Mouse (Mus musculus): ENCODE measurements around the gene Gm43552. TPM values are rescaled to one million over a fixed set of nuclear protein-coding genes. Genes with fewer than 3 reads are reported as not detected.

Gene Gm43552
- polyA plus RNA-seq, 2 experiments = not detected

DNA sequence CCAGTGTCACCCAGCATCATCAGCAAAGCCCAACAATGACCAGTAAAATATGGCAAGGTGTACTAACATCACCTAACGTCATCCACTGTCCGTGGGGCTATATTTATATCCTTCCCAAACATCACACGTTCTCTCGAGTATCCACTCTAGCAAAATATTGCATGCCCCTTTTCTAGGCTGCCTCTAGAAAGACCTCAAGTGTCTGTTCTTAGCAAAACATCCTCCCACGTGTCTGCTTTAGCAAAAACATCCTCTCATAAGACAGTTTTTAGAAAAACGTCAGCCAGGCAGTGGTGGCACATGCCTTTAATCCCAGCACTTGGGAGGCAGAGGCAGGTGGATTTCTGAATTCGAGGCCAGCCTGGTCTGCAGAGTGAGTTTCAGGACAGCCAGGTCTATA lies 7.6 kb upstream of the Gm43552 start:
- no peaks in the 10 kb centered on the region for H3K9me3 ChIP-seq (ENCODE audit: control insufficient read depth, low read length)
- no peak overlapping the region for H3K4me2 ChIP-seq (ENCODE audit: low read depth)
- no peaks in the 10 kb centered on the region for H3K4me1 ChIP-seq (replicated peaks; ENCODE audit: control insufficient read depth in 2 of 2, insufficient read depth in 2 of 2, low read length in 1 of 2)
- H3K4me3 ChIP-seq (ENCODE audit: insufficient read depth in 1 of 2, low read depth in 2 of 2, low read length in 2 of 2) = no peak overlapping the region
- no peak overlapping the region for H3K9ac ChIP-seq (replicated peaks)
- H3K27ac ChIP-seq = no peak overlapping the region
- H3K36me3 ChIP-seq (replicated peaks; ENCODE audit: control insufficient read depth, insufficient read depth, low read depth) = no peaks in the 10 kb centered on the region
- ATAC-seq (ENCODE audit: insufficient read depth) (no peak), DNase-seq (ENCODE audit: low read depth in 3 of 3, low spot score in 3 of 3) (no peak)
- WGBS (ENCODE audit: insufficient replicate concordance) = 63% methylated on average over 7 of the region's 7 CpGs
- TF ChIP-seq EP300 (IDR thresholded peaks at IDR 0.05; ENCODE audit: low read depth) = no peak
- TF ChIP-seq CTCF (IDR thresholded peaks at IDR 0.05; ENCODE audit: low read depth) = no peak
- no peaks in the 10 kb centered on the region for H3K27me3 ChIP-seq (ENCODE audit: control insufficient read depth, insufficient read depth, low read length)

GRCm38 (mm10) chr5:65491767-65492715 lies 592 bp downstream of the Gm43552 start:
- ATAC-seq (ENCODE audit: insufficient read depth) (peak; percentile 84), DNase-seq (ENCODE audit: low read depth in 3 of 3, low spot score in 3 of 3) (peak in 2 of 3 experiments; percentile 49 to 66)
- Histone ChIP-seq H3K27ac (peak overlapping the region; percentile 51), H3K9ac (replicated peaks) (peak overlapping the region; percentile 75), H3K36me3 (replicated peaks; ENCODE audit: control insufficient read depth, insufficient read depth, low read depth) (no peaks in the 10 kb centered on the region), H3K4me1 (replicated peaks; ENCODE audit: control insufficient read depth in 2 of 2, insufficient read depth in 2 of 2, low read length in 1 of 2) (peaks cover 3 to 13% of the 10 kb centered on the region in 2 experiments; a peak in 2 of 4 replicates), H3K27me3 (ENCODE audit: control insufficient read depth, insufficient read depth, low read length) (no peaks in the 10 kb centered on the region), H3K4me2 (ENCODE audit: low read depth) (peak overlapping the region; percentile 82), H3K4me3 (ENCODE audit: insufficient read depth in 1 of 2, low read depth in 2 of 2, low read length in 2 of 2) (peak overlapping the region; percentile 80 to 90), H3K9me3 (ENCODE audit: control insufficient read depth, low read length) (no peaks in the 10 kb centered on the region)
- peak; percentile 58 for TF ChIP-seq CTCF (IDR thresholded peaks at IDR 0.05; ENCODE audit: low read depth)
- no peak for TF ChIP-seq EP300 (IDR thresholded peaks at IDR 0.05; ENCODE audit: low read depth)
- WGBS (ENCODE audit: insufficient replicate concordance) = 2% methylated on average over 57 of the region's 57 CpGs

DNA sequence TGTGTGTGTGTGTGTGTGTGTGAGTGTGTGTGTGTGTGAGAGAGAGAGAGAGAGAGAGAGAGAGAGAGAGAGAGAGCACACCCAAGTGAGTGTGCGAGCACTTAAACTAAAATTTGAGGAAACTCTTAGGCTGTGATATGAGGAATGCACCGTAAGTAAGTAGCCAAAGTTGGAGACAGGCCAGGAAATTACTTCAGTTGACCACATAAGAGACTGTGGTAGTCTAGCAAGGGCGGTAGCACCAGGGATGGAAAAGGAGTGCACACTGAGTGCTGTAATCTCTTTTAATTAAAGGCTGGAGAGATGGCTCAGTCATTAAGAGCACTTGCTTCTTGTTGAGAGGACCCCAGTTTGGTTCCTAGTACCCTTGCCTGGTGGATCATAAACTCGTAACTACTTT lies 2.8 kb downstream of the Gm43552 start:
- Histone ChIP-seq H3K27ac (no peak overlapping the region), H3K4me3 (ENCODE audit: insufficient read depth in 1 of 2, low read depth in 2 of 2, low read length in 2 of 2) (no peak overlapping the region), H3K4me2 (ENCODE audit: low read depth) (no peak overlapping the region), H3K9ac (replicated peaks) (no peak overlapping the region), H3K4me1 (replicated peaks; ENCODE audit: control insufficient read depth in 2 of 2, insufficient read depth in 2 of 2, low read length in 1 of 2) (peaks cover 3 to 17% of the 10 kb centered on the region in 2 experiments; a peak in 2 of 4 replicates), H3K9me3 (ENCODE audit: control insufficient read depth, low read length) (no peaks in the 10 kb centered on the region), H3K27me3 (ENCODE audit: control insufficient read depth, insufficient read depth, low read length) (no peaks in the 10 kb centered on the region), H3K36me3 (replicated peaks; ENCODE audit: control insufficient read depth, insufficient read depth, low read depth) (no peaks in the 10 kb centered on the region)
- WGBS (ENCODE audit: insufficient replicate concordance) = 65% methylated on average over 4 of the region's 4 CpGs
- DNase-seq (ENCODE audit: low read depth in 3 of 3, low spot score in 3 of 3) = no peak
- TF ChIP-seq CTCF (IDR thresholded peaks at IDR 0.05; ENCODE audit: low read depth) (no peak), EP300 (IDR thresholded peaks at IDR 0.05; ENCODE audit: low read depth) (no peak)
- no peak for ATAC-seq (ENCODE audit: insufficient read depth)

DNA sequence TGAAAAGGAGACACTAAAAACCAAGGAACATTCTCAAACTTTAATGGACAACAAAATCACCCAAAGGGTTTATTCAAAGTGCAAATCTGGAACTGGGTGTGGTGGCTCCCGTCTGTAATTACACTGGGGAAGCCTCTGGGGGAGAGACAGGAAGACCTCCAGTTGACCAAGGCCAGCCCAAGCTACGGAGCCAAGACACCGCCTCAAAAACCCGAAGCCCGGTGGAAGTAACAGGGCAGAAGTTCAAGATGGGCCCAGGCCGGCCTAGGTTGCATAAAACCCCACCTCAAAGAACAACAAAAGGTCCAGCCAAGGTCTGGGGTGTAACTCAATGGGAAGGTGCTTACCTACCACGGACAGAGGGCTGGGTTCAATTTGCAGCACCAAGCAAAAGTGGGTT lies 3.9 kb downstream of the Gm43552 start:
- Histone ChIP-seq H3K4me3 (ENCODE audit: insufficient read depth in 1 of 2, low read depth in 2 of 2, low read length in 2 of 2) (no peak overlapping the region), H3K9me3 (ENCODE audit: control insufficient read depth, low read length) (no peaks in the 10 kb centered on the region), H3K4me2 (ENCODE audit: low read depth) (no peak overlapping the region), H3K9ac (replicated peaks) (no peak overlapping the region), H3K27ac (no peak overlapping the region), H3K4me1 (replicated peaks; ENCODE audit: control insufficient read depth in 2 of 2, insufficient read depth in 2 of 2, low read length in 1 of 2) (peaks cover 3 to 19% of the 10 kb centered on the region in 2 experiments; a peak in 2 of 4 replicates), H3K27me3 (ENCODE audit: control insufficient read depth, insufficient read depth, low read length) (no peaks in the 10 kb centered on the region), H3K36me3 (replicated peaks; ENCODE audit: control insufficient read depth, insufficient read depth, low read depth) (no peaks in the 10 kb centered on the region)
- DNase-seq (ENCODE audit: low read depth in 3 of 3, low spot score in 3 of 3) = no peak
- WGBS (ENCODE audit: insufficient replicate concordance) = 61% methylated on average over 7 of the region's 7 CpGs
- ATAC-seq (ENCODE audit: insufficient read depth) = no peak
- no peak for TF ChIP-seq CTCF (IDR thresholded peaks at IDR 0.05; ENCODE audit: low read depth)
- no peak for TF ChIP-seq EP300 (IDR thresholded peaks at IDR 0.05; ENCODE audit: low read depth)

DNA sequence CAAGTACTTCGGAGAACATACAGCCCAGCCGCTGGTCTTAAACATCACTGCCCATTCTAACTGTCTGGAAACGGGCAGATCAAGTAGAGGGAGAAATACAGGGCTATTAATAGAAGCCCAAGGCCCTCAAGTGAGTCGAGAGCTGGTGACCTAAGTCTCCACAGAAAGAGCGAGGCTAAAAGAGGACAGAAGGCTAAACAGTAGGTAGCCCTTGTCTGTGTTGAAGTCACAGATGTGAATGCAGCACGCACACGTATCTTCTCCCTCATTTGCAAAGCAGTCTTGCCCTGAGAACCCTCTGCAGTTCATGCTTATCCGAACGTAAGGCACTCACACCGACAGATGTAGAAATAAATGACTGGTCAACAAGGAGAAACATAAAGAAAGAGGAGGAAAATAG lies 5.3 kb downstream of the Gm43552 start:
- TF ChIP-seq EP300 (IDR thresholded peaks at IDR 0.05; ENCODE audit: low read depth) (no peak), CTCF (IDR thresholded peaks at IDR 0.05; ENCODE audit: low read depth) (no peak)
- WGBS (ENCODE audit: insufficient replicate concordance) = 65% methylated on average over 10 of the region's 10 CpGs
- Histone ChIP-seq H3K4me1 (replicated peaks; ENCODE audit: control insufficient read depth in 2 of 2, insufficient read depth in 2 of 2, low read length in 1 of 2) (peaks cover 0 to 13% of the 10 kb centered on the region in 2 experiments; a peak in 2 of 4 replicates), H3K27ac (no peak overlapping the region), H3K4me3 (ENCODE audit: insufficient read depth in 1 of 2, low read depth in 2 of 2, low read length in 2 of 2) (no peak overlapping the region), H3K4me2 (ENCODE audit: low read depth) (no peak overlapping the region), H3K36me3 (replicated peaks; ENCODE audit: control insufficient read depth, insufficient read depth, low read depth) (no peaks in the 10 kb centered on the region), H3K27me3 (ENCODE audit: control insufficient read depth, insufficient read depth, low read length) (no peaks in the 10 kb centered on the region), H3K9ac (replicated peaks) (no peak overlapping the region), H3K9me3 (ENCODE audit: control insufficient read depth, low read length) (no peaks in the 10 kb centered on the region)
- no peak for DNase-seq (ENCODE audit: low read depth in 3 of 3, low spot score in 3 of 3)
- ATAC-seq (ENCODE audit: insufficient read depth) = no peak
